In the genomic region with DNA sequence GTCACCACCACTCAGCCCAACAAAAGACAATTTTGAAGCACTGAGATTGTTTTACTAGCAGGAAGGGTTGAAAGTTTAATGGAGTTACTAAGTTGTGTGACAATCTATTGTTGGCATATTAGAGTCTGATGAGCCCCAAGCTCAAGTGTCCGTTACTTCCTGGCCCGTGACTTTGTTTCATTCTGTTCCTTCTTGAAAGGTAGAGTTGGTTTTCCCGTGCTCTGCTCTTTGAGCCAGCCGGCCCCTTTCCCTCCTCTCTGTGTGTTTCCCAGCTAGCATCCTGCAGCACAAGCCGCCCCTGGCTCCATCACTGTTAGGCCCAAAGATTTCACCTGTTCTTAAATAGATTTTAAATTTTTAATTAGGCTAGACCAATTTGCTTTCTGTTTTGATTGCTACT, we compare ENCODE assay signal across 30 mouse cellular contexts. TPM values are rescaled to one million over a fixed set of nuclear protein-coding genes. Genes with fewer than 3 reads are reported as not detected.
"Had no signal": no experiment of that assay in that cellular context is flagged by ENCODE, and none has a peak within 500 bp of the region (broad histone marks: within the 10 kb centered on the region; RNA-seq: fewer than 3 reads in every experiment).

No protein-coding gene starts in this region.

- H3K9ac ChIP-seq: embryonic facial prominence, embryonic 12.5 days; embryonic facial prominence, embryonic 13.5 days; embryonic facial prominence, embryonic 15.5 days; forebrain, embryonic 12.5 days; forebrain, embryonic 13.5 days; forebrain, embryonic 15.5 days; forebrain, postnatal 0 days had no signal

- H3K36me3 ChIP-seq: embryonic facial prominence, embryonic 10.5 days; embryonic facial prominence, embryonic 12.5 days; embryonic facial prominence, embryonic 13.5 days; embryonic facial prominence, embryonic 15.5 days; forebrain, embryonic 10.5 days; forebrain, embryonic 12.5 days; forebrain, embryonic 15.5 days had no signal

- H3K27me3 ChIP-seq: embryonic facial prominence, embryonic 12.5 days; embryonic facial prominence, embryonic 13.5 days; embryonic facial prominence, embryonic 15.5 days; forebrain, embryonic 12.5 days; forebrain, embryonic 13.5 days; forebrain, embryonic 15.5 days had no signal

- H3K4me2 ChIP-seq: embryonic facial prominence, embryonic 12.5 days; embryonic facial prominence, embryonic 13.5 days; embryonic facial prominence, embryonic 15.5 days; forebrain, embryonic 12.5 days; forebrain, embryonic 13.5 days; forebrain, embryonic 15.5 days had no signal

- H3K9me3 ChIP-seq: embryonic facial prominence, embryonic 10.5 days; embryonic facial prominence, embryonic 12.5 days; embryonic facial prominence, embryonic 13.5 days; embryonic facial prominence, embryonic 15.5 days; forebrain, embryonic 10.5 days; forebrain, embryonic 12.5 days; forebrain, embryonic 13.5 days; forebrain, embryonic 15.5 days had no signal

- ATAC-seq: forebrain, embryonic 13.5 days; forebrain, embryonic 14.5 days; forebrain, embryonic 15.5 days; forebrain, embryonic 16.5 days; forebrain, postnatal 0 days had no signal

- H3K4me1 ChIP-seq: embryonic facial prominence, embryonic 12.5 days; forebrain, embryonic 10.5 days; forebrain, embryonic 12.5 days; forebrain, embryonic 13.5 days; forebrain, embryonic 15.5 days had no signal

- H3K4me3 ChIP-seq: embryonic facial prominence, embryonic 10.5 days; embryonic facial prominence, embryonic 12.5 days; embryonic facial prominence, embryonic 13.5 days; embryonic facial prominence, embryonic 15.5 days; erythroblast, embryonic 14.5 days; forebrain, embryonic 10.5 days; forebrain, embryonic 12.5 days; forebrain, embryonic 13.5 days; forebrain, embryonic 15.5 days; gastrocnemius, adult 2 months; heart, adult 2 months had no signal

- DNase-seq: cerebellum, adult 2 months; cerebellum, adult 8-10 months; cerebellum, adult 9-10 months; cerebellum, adult 9-11 months; cerebellum, postnatal 10 days; cerebellum, postnatal 14 days; cerebellum, postnatal 25 days; cerebellum, postnatal 36 days; embryo, embryonic 11 days; forebrain, postnatal 0 days; gastrocnemius, adult 2 months; gastrocnemius, postnatal 10 days; gastrocnemius, postnatal 14 days; gastrocnemius, postnatal 25 days; gastrocnemius, postnatal 36 days; heart, adult 18-20 months; heart, adult 2 months had no signal

- H3K27ac ChIP-seq: embryonic facial prominence, embryonic 10.5 days; embryonic facial prominence, embryonic 12.5 days; embryonic facial prominence, embryonic 13.5 days; embryonic facial prominence, embryonic 15.5 days; forebrain, embryonic 10.5 days; forebrain, embryonic 12.5 days; forebrain, embryonic 13.5 days; forebrain, embryonic 15.5 days; gastrocnemius, adult 2 months; heart, adult 2 months had no signal

RNA-seq across cellular contexts. Expression of gene Enox1, which starts 26.9 kb away (rescaled TPM):
- total RNA-seq: common myeloid progenitor, adult 5-6 weeks; granulocyte monocyte progenitor cell, adult 5-6 weeks had no signal
- polyA plus RNA-seq: erythroblast, embryonic 14.5 days had no signal
